Mouse (Mus musculus) kidney, postnatal 36 days (tissue): Measurements from ENCODE around the gene Zfp384.

ENCODE experiments used
- DNase-seq, 2 experiments: peaks; one replicate each; pipeline ENCODE4 v3.0.0; 2021 to 2022; ENCODE audit warnings: mixed read lengths in 2 of 2

Zfp384 gene

DNA sequence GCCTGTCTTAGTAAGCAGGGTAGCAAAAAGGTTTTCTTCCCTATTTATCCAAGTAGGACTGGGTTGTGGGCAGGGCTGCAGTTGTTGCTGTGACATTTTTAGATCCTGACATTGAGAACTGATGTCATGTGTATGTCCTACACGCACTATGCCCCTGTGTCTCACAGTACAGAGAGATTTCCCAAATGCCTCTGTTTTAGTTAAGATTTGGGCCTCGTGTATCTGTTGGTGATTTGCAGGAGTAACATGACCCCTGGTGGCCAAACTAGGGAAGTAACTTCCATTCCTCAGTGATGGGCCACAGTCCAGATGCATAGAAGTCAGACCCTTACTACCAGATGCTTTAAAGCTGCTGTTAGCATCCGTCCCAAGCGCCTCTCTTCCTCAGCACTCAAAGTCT is 75.5 kb downstream of the Zfp384 start:
- DNase-seq, result peak; percentile 65 to 74
